Mouse (Mus musculus): ENCODE data around the gene Tfcp2.

DNA sequence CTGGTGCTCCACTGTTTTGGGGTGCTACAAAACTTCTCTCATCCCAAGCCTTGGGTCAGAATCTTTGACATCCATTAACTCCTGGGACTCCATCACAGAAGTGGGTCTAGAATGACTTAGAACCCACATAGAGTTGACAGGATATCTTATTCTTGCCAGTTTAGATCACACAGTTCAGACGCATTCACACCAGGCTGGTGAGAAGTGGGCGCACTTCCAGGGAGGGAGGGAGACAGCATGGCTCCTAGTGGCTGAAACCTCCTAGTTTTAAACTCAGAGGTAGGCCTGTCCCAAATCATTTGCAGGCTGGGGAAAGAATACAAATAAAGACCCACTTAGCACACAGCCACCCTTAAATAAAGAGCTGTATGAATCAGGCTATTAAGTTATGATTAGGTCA, 22.6 kb upstream of the Tfcp2 start:
- TF ChIP-seq CTCF (IDR thresholded peaks at IDR 0.05; ENCODE audit: low read depth, low read length) (no peak), POLR2A (IDR thresholded peaks at IDR 0.05; ENCODE audit: extremely low read depth, insufficient read depth, low read length) (no peak)

Data from liver, adult 2 months (tissue).